Mouse (Mus musculus): ENCODE measurements around the gene Dner. TPM values are rescaled to one million over a fixed set of nuclear protein-coding genes. Genes with fewer than 3 reads are reported as not detected.

Gene Dner
- not detected in 2 replicates for polyA plus RNA-seq (2012)

GRCm38 (mm10) chr1:84695517-84696411 lies at the start of gene Dner:
Gene Dner, minus strand, starts transcription at chr1:84696221.
- H3K9me3 ChIP-seq (ENCODE audit: control insufficient read depth, low read length): no peaks in the 10 kb centered on the region
- no peak within 1 kb of the TSS for H3K4me3 ChIP-seq (replicated peaks)
- peaks cover 25% of the 10 kb centered on the region for H3K27me3 ChIP-seq (ENCODE audit: control insufficient read depth)
- H3K4me1 ChIP-seq (ENCODE audit: control insufficient read depth): peaks cover 2% of the 10 kb centered on the region
- TF ChIP-seq TAL1 (IDR thresholded peaks at IDR 0.05; ENCODE audit: low read length) (no peak), GATA1 (IDR thresholded peaks at IDR 0.05; ENCODE audit: low read length) (no peak)
- H3K36me3 ChIP-seq (ENCODE audit: control insufficient read depth): no peaks in the 10 kb centered on the region

DNA sequence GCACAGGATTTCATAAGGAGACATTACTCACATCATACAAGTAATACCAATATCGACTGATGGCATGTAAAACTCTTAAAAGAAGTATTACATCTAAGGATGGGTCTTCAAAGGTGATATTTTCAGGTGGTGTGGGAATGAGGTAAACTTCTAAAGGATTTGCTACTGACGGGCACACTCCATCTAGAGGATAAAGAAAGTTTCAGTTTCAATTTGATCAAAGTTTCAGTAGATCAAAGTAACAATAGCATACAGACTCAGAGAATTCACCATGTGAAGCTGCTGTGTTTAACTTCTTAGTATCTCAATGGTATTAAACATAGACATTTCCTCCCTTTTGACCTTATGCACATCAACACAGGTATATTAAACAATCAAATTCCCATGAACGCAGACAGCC lies 46.1 kb upstream of the Dner start:
- peaks cover 77% of the 10 kb centered on the region for H3K36me3 ChIP-seq (ENCODE audit: control insufficient read depth)

GRCm38 (mm10) chr1:84740080-84740479 lies 44.1 kb upstream of the Dner start:
- H3K36me3 ChIP-seq (ENCODE audit: control insufficient read depth): peaks cover 79% of the 10 kb centered on the region
- H3K9me3 ChIP-seq (ENCODE audit: control insufficient read depth, low read length): no peaks in the 10 kb centered on the region
- H3K4me1 ChIP-seq (ENCODE audit: control insufficient read depth): no peaks in the 10 kb centered on the region
- H3K27me3 ChIP-seq (ENCODE audit: control insufficient read depth): no peaks in the 10 kb centered on the region
- TF ChIP-seq GATA1 (IDR thresholded peaks at IDR 0.05; ENCODE audit: low read length) (no peak), TAL1 (IDR thresholded peaks at IDR 0.05; ENCODE audit: low read length) (no peak)
- no peak overlapping the region for H3K4me3 ChIP-seq (replicated peaks)

More for the DNA sequence above, 46.1 kb upstream of the Dner start:
- no peaks in the 10 kb centered on the region for H3K9me3 ChIP-seq (ENCODE audit: control insufficient read depth, low read length)
- no peaks in the 10 kb centered on the region for H3K4me1 ChIP-seq (ENCODE audit: control insufficient read depth)
- H3K4me3 ChIP-seq (replicated peaks): no peak overlapping the region
- TF ChIP-seq GATA1 (IDR thresholded peaks at IDR 0.05; ENCODE audit: low read length) (no peak), TAL1 (IDR thresholded peaks at IDR 0.05; ENCODE audit: low read length) (no peak)
- H3K27me3 ChIP-seq (ENCODE audit: control insufficient read depth): no peaks in the 10 kb centered on the region

- H3K4me3 ChIP-seq (replicated peaks): no peak overlapping the region
- no peaks in the 10 kb centered on the region for H3K27me3 ChIP-seq (ENCODE audit: control insufficient read depth)
- no peaks in the 10 kb centered on the region for H3K9me3 ChIP-seq (ENCODE audit: control insufficient read depth, low read length)
- peaks cover 71% of the 10 kb centered on the region for H3K36me3 ChIP-seq (ENCODE audit: control insufficient read depth)
- H3K4me1 ChIP-seq (ENCODE audit: control insufficient read depth): no peaks in the 10 kb centered on the region
- TF ChIP-seq TAL1 (IDR thresholded peaks at IDR 0.05; ENCODE audit: low read length): no peak
- no peak for TF ChIP-seq GATA1 (IDR thresholded peaks at IDR 0.05; ENCODE audit: low read length)
Observed at GRCm38 (mm10) chr1:84737097-84737496, 41.1 kb upstream of the Dner start.

DNA sequence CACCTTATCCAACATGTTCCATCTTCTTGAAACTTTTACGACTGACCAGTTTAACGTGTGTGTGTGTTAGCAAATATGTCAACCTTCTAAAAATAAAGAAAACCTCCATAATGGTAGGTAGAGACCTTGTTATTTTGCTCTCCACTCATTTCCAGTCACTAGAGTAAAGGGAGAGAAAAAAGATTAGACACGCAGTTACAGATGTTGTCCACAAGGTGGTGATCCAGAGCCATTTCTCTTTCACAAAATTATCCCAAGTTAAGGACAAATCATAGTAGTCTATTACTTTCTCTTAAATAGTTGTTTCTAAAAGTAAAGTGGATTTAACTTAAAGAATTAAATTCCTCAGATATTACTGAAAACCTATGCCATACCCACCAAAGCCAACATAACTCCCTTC lies 37.8 kb upstream of the Dner start:
- Histone ChIP-seq H3K4me3 (replicated peaks) (no peak overlapping the region), H3K36me3 (ENCODE audit: control insufficient read depth) (peaks cover 66% of the 10 kb centered on the region), H3K9me3 (ENCODE audit: control insufficient read depth, low read length) (no peaks in the 10 kb centered on the region), H3K4me1 (ENCODE audit: control insufficient read depth) (no peaks in the 10 kb centered on the region), H3K27me3 (ENCODE audit: control insufficient read depth) (no peaks in the 10 kb centered on the region)
- no peak for TF ChIP-seq GATA1 (IDR thresholded peaks at IDR 0.05; ENCODE audit: low read length)
- TF ChIP-seq TAL1 (IDR thresholded peaks at IDR 0.05; ENCODE audit: low read length): no peak

DNA sequence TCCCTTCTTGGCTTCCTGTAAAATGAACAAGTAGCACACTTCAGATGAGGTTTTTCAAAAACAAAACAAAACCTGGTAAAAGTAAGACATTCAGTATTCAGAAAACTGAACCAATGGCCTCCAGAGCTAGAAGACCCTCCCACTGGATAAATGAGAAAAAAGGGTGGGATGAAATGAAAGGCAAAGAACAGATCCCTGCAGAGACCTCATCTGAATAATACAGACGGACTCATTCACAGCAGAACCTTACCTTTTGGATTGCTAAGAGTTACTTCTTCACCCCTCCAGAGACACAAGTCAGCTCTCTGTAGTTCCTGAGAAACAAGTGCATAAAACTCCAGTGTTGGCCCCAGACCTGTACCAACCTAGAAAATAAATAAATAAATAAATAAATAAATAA lies 35.7 kb upstream of the Dner start:
- Histone ChIP-seq H3K9me3 (ENCODE audit: control insufficient read depth, low read length) (no peaks in the 10 kb centered on the region), H3K4me1 (ENCODE audit: control insufficient read depth) (no peaks in the 10 kb centered on the region), H3K36me3 (ENCODE audit: control insufficient read depth) (peaks cover 68% of the 10 kb centered on the region), H3K27me3 (ENCODE audit: control insufficient read depth) (no peaks in the 10 kb centered on the region), H3K4me3 (replicated peaks) (no peak overlapping the region)
- TF ChIP-seq TAL1 (IDR thresholded peaks at IDR 0.05; ENCODE audit: low read length): no peak
- TF ChIP-seq GATA1 (IDR thresholded peaks at IDR 0.05; ENCODE audit: low read length): no peak

DNA sequence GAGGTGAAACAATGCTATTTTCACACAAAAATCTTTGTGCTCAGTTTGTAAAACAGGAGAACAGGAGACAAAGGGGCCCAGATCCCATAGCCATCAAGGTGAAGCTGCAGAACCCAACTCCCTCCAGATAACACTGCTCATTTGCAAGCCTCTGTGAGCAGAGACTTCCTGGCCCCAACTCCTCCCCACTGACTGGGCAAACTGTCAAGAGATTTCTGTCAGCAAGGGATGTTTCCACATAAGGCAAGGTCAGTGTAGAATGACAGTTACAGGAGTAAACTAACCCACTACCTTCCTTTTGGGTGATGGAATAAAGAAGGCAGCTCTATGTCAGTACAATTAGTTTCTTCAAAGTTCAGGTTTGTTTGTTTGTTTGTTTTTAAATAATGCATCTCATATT lies 26.8 kb upstream of the Dner start:
- no peak overlapping the region for H3K4me3 ChIP-seq (replicated peaks)
- no peaks in the 10 kb centered on the region for H3K9me3 ChIP-seq (ENCODE audit: control insufficient read depth, low read length)
- H3K36me3 ChIP-seq (ENCODE audit: control insufficient read depth): peaks cover 56% of the 10 kb centered on the region
- no peaks in the 10 kb centered on the region for H3K27me3 ChIP-seq (ENCODE audit: control insufficient read depth)
- no peaks in the 10 kb centered on the region for H3K4me1 ChIP-seq (ENCODE audit: control insufficient read depth)
- TF ChIP-seq GATA1 (IDR thresholded peaks at IDR 0.05; ENCODE audit: low read length) (no peak), TAL1 (IDR thresholded peaks at IDR 0.05; ENCODE audit: low read length) (no peak)

DNA sequence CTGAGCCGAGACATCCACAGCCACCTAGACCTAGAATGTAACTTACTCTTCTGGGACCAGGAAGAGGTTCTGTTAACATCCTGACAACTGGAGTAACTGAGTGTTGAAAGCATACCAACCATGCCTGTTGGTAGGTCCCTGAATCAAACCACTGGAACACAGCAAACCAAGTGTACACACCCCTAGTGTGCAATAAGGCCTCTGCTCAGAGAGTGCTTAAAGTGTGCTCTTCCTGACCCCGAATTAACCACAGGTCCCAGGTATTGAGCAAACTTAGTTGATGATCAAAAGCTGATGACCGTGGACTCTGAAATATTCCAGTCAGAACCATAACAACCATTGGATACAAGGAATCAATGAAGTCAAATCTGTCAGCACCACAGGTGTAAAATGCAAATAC lies 26.4 kb upstream of the Dner start:
- Histone ChIP-seq H3K27me3 (ENCODE audit: control insufficient read depth) (no peaks in the 10 kb centered on the region), H3K4me1 (ENCODE audit: control insufficient read depth) (no peaks in the 10 kb centered on the region), H3K4me3 (replicated peaks) (no peak overlapping the region), H3K9me3 (ENCODE audit: control insufficient read depth, low read length) (no peaks in the 10 kb centered on the region), H3K36me3 (ENCODE audit: control insufficient read depth) (peaks cover 51% of the 10 kb centered on the region)
- TF ChIP-seq GATA1 (IDR thresholded peaks at IDR 0.05; ENCODE audit: low read length) (no peak), TAL1 (IDR thresholded peaks at IDR 0.05; ENCODE audit: low read length) (no peak)

- H3K4me3 ChIP-seq (replicated peaks): no peak overlapping the region
- no peak for TF ChIP-seq TAL1 (IDR thresholded peaks at IDR 0.05; ENCODE audit: low read length)
- no peak for TF ChIP-seq GATA1 (IDR thresholded peaks at IDR 0.05; ENCODE audit: low read length)
- no peaks in the 10 kb centered on the region for H3K9me3 ChIP-seq (ENCODE audit: control insufficient read depth, low read length)
- no peaks in the 10 kb centered on the region for H3K4me1 ChIP-seq (ENCODE audit: control insufficient read depth)
- H3K27me3 ChIP-seq (ENCODE audit: control insufficient read depth): no peaks in the 10 kb centered on the region
- H3K36me3 ChIP-seq (ENCODE audit: control insufficient read depth): peaks cover 47% of the 10 kb centered on the region
Observed at GRCm38 (mm10) chr1:84721942-84722341, 25.9 kb upstream of the Dner start.

Measured in erythroblast, embryonic 14.5 days (primary cell).